Mouse (Mus musculus) testis, adult 2 months (tissue): ENCODE data around the gene Phkg1.

Experiments
- CTCF ChIP-seq: fragments of 200-500 bp; IDR thresholded peaks from 2 replicates; pipeline ENCODE4 v1.5.1; 2012; ENCODE audit warnings: low read depth, mild to moderate bottlenecking, inconsistent platforms, low read length, moderate library complexity; ENCODE audit not compliant: control insufficient read depth, insufficient read depth, insufficient replicate concordance
- POLR2A ChIP-seq: fragments of 200-500 bp; IDR thresholded peaks from 2 replicates; pipeline ENCODE4 v1.6.1; 2012; ENCODE audit warnings: low read depth, mild to moderate bottlenecking, inconsistent platforms, low read length, moderate library complexity; ENCODE audit not compliant: control insufficient read depth

- TF ChIP-seq CTCF (no peak), POLR2A (no peak)
Observed at GRCm38 (mm10) chr5:129898449-129898848, at the start of gene Phkg1.
